Mouse (Mus musculus): ENCODE measurements around the gene Myo1e. TPM values are rescaled to one million over a fixed set of nuclear protein-coding genes. Genes with fewer than 3 reads are reported as not detected.

The Myo1e gene
- total RNA-seq, 1 experiment from 2014 or later, result 1.1 TPM

DNA sequence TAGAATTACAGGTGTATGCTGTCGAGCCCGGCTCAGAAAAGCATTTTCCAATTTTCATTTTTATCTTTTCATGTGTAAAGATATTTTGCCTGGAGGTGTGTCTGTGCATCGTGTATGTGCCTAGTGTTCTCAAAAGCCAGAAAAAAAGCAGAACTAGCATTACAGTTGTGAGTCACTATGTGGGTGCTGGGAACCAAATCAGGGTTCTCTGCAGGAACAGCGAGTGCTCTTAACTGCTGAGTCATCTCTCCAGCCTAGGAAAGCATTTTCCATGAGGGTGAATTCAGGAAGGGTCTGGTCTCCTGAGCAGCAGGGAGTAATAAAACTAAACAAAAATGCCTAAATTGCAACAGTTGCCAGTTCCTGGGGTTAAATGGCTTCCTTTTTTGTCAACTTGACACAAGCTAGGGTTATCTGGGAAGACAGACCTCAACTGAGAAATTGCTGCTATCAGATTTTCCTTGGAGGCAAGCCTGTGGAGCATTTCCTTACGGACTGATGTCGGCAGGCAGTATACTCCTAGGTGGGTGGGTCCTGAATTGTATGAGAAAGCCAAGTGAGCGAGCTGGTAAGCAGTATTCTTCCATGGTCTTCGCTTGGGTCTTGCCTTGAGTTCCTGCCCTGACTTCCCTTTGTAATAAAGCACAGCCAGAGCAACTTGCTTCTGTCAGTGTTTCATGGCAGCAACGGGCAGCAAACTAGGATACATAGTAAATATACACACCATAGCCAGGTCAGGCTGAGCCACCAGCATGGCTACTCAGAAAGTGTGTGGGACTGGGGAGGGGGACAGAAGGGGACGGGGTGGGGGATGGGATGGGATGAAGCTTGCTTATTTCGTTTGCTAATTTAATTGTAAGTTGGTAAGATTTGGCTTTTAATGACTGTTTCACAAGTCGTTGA is 184.8 kb downstream of the Myo1e start:
- no peak for ATAC-seq (replicated peaks; ENCODE audit: low read depth, poor library complexity, severe bottlenecking)

DNA sequence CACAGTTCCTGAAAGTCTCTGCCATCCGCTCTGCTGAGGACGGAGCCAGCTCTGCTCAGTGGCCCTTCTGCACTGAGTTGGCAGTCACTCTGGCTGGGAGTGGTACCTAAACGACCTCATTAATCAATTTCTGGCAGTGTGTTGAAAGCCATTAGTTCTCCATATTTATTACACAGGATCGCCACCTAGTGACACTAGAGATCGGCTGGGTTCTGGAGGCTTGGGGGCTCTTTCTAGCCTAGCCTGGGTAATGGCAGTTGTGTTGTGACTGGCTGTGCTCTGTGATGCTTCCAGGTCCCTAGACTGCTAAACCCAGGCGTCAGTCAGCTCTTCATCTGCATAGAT is 185.4 kb downstream of the Myo1e start:
- peak; percentile 84 for ATAC-seq (replicated peaks; ENCODE audit: low read depth, poor library complexity, severe bottlenecking)

DNA sequence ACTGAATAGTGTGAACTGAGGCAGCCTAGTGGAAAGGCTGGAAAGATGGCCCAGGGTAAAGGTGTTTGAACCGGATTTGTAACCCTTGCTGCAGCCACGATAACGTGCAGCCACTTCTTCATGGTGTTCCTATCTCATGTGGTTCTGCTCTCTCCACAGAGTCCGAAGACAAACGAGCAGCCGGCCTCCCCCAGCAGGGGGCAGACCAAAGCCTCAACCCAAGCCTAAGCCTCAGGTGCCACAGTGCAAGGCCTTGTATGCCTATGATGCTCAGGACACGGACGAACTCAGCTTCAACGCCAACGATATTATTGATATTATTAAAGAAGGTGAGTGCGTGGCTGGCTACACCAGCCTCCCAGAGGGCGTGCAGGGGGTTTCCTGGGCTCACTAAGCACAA is 188.5 kb downstream of the Myo1e start:
- 0 out of 2 replicates have a peak, but pooled peaks have one; percentile 33 for ATAC-seq (replicated peaks; ENCODE audit: low read depth, poor library complexity, severe bottlenecking)

DNA sequence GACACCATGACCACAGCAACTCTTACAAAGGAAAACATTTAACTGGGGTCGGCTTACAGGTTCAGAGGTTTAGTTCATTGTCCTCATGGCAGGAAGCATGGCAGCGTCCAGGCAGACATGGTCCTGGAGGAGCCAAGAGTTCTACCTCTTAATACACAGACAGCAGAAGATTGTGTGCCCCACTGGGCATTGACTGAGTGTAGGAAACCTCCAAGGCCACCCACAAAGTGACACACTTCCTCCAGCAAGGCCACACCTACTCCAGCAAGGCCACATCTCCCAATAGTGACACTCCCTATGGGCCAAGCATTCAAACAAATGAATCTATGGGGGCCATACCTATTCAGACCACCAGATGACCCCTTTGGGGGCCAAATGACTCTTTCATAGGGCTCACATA is 188.9 kb downstream of the Myo1e start:
- no peak for ATAC-seq (replicated peaks; ENCODE audit: low read depth, poor library complexity, severe bottlenecking)

DNA sequence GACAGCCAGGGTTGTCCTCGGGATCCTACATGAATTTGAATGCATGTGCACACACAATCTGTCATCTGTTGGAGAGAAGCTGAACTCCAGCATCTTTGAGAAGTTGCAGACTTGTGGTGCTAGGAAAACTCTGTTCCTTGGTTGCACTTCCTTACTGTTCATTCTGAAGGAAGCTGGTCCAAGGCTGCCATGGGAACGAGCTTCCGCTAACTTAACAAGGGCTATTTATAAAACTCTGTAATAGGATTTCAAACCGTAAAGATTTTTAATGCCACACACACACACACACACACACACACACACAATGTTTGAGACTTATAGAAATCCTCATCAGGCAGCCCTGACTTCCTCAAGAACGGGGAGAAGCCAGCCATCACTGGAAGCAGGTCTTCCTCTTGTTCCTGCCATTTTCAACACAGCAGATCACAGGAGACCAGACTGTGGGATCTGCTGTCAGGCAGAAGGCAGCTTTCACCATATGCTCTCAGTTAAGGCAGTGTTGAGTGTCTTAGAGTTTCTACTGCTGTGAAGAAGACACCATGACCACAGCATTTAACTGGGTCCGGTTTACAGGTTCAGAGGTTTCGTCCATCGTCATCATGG is 194.9 kb downstream of the Myo1e start:
- ATAC-seq (replicated peaks; ENCODE audit: low read depth, poor library complexity, severe bottlenecking), result no peak

DNA sequence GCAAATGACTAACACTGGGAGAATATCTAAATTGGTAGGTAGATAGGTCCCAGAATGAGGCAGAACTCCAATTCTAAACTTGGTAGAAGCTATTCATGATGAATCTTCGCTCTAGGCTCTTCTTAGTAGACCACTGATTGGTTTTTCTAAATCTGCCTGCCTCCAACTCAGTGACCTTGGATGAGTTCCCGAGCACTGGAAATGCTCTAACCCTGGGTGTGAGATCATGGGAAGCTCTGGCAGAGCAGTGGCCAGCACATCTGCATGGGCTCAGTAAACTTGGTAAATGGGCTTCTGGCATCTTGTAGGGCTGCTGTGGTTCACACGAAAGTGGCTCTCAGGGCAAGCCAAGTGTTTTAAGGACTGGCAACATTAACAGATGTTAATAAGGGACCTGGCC is 199.4 kb downstream of the Myo1e start:
- ATAC-seq (replicated peaks; ENCODE audit: low read depth, poor library complexity, severe bottlenecking), result no peak

DNA sequence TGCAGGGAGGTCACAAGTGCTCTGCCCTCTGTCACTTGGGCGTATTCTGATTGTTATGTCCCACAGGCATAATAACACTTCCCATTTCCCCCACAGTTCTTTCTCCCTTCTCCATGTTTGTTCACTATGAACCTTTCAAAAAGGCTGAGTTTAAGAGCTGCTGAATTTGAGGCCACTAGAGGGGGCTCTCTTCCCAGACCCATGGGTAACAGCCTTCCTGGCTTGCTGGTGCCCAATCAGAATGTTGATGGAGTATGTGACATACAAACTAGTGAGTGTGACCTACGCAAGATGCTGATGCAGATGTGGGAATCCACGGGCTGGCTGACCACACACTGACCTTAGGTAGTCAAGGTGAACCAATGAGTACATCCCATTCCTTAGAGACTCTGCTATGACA is 201.6 kb downstream of the Myo1e start:
- ATAC-seq (replicated peaks; ENCODE audit: low read depth, poor library complexity, severe bottlenecking), result peak; percentile 54

DNA sequence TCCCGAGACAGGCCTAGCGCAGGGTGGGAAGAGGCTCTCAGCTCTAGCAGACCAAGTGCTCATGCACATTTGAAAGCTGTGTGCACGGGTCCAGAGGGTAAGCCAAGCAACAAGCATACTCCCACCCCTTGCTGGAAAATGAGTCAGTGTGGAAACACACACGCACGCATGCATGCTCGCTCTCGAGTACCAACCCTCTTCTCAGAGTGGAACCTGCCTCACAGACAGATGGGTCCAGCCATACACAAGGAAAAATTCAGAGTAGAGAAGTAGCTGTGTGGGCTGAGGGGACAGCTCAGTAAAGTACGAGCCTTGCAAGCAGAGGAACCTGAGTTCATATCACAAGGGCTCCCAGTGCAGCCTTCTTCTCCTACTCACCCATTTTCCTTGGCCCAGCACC is 202.6 kb downstream of the Myo1e start:
- no peak for ATAC-seq (replicated peaks; ENCODE audit: low read depth, poor library complexity, severe bottlenecking)

DNA sequence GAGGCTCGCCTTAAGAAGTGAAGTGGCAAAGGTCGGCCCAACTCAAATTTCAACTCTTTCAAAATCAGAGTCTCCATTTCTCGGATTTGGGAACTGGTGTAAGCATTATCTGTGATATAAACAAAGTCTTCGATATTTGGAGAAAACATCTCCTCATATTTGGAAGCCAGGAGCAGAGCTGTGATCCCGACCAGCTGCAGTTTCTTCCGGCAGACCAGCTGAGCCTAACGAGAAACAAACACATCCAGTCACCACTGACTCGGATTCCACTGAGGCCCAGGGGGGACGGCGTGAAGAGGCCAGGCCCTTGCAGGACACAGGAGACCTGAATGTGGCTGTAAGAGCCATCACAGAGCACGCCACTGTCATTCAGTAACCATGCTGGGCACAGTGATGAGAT is 203.5 kb downstream of the Myo1e start:
- no peak for ATAC-seq (replicated peaks; ENCODE audit: low read depth, poor library complexity, severe bottlenecking)

DNA sequence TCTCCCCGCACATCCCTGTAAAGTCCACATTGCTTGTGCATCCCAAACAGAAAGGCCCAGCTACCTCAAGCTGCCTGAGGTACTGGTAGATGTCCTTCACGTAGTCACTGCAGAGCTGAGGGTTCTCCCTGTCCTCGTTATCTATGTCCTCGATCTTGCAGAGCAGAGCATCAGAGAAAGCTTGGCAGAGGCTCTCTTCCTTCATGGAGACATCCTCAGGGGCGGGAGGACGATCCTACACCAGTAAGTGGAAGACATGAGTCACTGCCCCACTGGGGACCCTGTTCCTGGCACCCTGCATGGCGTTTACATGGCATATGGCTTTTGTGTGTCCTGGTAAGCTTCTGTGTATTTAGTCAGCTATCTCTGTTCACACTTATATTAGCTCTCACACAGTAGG is 205.9 kb downstream of the Myo1e start:
- ATAC-seq (replicated peaks; ENCODE audit: low read depth, poor library complexity, severe bottlenecking), result no peak

DNA sequence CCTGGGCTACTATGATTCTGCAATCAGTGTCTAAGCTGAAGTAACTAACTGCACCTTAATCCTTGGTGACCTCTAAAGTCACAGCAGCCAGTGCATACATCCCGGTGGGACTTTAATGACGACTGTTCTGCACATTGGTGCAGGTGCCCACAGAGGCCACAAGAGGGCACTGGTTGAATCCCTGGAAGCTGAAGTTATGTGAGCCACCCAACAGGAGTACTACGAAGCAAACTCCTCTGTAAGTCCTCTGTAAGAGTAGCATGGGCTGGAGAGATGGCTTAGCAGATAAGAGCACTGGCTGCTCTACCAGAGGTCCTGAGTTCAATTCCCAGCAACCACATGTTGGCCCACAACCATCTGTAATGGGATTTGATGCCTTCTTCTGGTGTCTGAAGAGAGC is 209.3 kb downstream of the Myo1e start:
- peak; percentile 76 for ATAC-seq (replicated peaks; ENCODE audit: low read depth, poor library complexity, severe bottlenecking)

DNA sequence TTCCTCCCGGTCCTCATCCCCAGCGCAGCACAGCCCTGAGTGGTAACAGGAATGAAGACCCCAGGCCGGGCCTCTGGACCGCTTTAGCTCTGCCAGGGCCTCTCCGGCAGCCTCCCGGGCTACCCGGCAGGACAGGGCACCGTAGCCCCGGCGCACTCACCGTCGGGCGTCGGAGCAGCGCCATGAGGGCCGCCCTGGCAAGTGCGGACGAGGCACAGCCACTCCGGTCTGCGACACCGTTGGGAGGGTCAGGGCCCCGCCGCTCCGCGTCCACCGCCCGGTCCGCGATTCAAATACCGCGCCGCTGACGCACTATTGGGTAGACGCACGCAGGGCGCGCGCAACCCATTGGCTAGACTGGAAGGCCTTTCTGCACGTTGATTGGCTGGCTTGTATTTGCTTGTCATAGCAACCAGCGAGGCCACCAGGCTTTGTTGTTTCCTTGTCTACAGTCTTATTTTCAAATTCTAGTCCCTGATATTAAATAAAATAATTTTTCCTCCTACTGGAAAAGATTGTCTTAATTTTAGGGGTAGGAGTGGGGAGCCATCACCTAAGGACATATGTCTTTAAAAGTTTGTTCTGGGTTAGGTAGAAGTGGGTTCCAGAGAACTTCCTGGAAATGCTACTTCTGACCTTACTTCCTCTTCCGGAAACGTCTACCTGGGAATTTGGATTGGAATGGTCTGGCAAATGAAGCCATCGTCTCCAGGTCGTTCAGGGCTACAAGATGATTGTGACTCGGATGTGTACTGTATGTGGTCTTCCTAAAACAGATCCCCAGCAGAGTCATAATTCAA is 214.3 kb downstream of the Myo1e start, which contains the start of gene Ccnb2:
Gene Ccnb2 (minus strand): TSS at position 291 of the 800 bp plus-strand sequence.
- peak; percentile 99 for ATAC-seq (replicated peaks; ENCODE audit: low read depth, poor library complexity, severe bottlenecking)

DNA sequence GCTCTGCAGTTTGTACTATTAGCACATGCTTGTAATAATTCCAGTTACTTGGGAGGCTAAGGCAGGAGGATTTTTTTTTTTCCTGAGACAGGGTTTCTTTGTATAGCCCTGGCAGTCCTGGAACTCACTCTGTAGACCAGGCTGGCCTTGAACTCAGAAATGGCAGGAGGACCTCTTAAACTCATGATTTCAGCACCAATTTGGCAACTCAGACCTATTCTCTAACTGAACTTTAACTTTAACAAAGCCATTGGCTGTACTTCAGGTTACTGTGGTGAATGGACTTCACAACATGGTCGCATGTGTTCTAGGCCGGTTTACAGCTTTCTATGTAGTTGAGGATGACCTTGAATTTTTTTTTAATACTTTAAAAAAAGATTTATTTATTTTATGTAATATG is 215.5 kb downstream of the Myo1e start:
- no peak for ATAC-seq (replicated peaks; ENCODE audit: low read depth, poor library complexity, severe bottlenecking)

DNA sequence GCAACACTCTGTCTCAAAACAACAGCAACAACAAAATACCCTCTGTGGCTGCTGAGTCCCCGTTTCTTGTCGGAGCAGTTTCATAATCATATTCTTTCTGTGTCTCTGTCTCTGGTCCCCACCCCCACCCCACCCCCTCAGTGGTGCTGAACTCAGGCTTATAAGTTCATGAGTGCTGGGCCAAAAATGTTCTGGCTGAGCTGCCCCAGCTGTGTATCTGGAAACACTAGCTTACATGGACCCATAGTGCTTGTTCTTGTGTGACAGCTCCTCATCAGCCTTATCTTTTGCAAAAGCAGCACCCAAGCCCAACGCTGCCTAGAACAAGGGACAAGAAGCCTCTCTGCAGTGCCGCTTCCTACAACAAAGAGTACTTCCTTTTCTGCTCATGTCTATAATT is 232.8 kb downstream of the Myo1e start:
- ATAC-seq (replicated peaks; ENCODE audit: low read depth, poor library complexity, severe bottlenecking), result no peak

DNA sequence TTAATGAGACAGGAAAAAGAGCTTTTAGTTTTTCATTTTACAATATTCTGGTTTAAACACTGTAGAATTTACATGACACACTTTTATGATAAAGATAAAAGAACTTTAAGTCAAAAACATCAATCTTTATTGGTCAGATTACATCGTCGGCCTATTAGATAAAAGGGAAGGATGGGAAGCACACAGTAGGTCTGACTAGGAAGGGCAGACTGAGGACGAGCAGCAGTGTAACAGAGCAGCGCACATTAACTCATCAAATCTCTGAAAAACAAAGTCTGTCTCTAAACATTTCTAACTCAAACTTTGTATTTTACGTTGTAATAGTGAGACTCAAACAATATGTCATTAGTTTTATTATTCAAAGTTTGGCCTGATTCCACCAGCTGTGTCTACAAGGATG is 241.9 kb downstream of the Myo1e start:
- ATAC-seq (replicated peaks; ENCODE audit: low read depth, poor library complexity, severe bottlenecking), result no peak

Other genes with a start within 250 kb of the Myo1e start
- gene Bnip2, start 217.9 kb upstream of the Myo1e start, total RNA-seq (2017), result 127 and 129 TPM in 2 replicates
- 119 and 156 TPM in 2 replicates for gene Gtf2a2, start 194.8 kb upstream of the Myo1e start, total RNA-seq (2017)
- gene Gcnt3, start 169.3 kb upstream of the Myo1e start, total RNA-seq (2017), result not detected in 2 replicates
- not detected in 2 replicates for gene Fam81a, start 64.8 kb upstream of the Myo1e start, total RNA-seq (2017)
- gene Ccnb2, start 214.2 kb downstream of the Myo1e start, total RNA-seq (2017), result 83.5 and 99.1 TPM in 2 replicates

Measured in common myeloid progenitor, adult 5-6 weeks (primary cell).